Mouse (Mus musculus) ovary, postnatal 14 days (tissue): ENCODE results near the gene Cops3.

Experiments
- DNase-seq: peaks from one replicate; pipeline ENCODE4 v3.0.0; 2022; ENCODE audit warnings: low spot score

Cops3 gene

GRCm38 (mm10) chr11:59810480-59811158 is 29.0 kb downstream of the Cops3 start:
- DNase-seq: no peak

DNA sequence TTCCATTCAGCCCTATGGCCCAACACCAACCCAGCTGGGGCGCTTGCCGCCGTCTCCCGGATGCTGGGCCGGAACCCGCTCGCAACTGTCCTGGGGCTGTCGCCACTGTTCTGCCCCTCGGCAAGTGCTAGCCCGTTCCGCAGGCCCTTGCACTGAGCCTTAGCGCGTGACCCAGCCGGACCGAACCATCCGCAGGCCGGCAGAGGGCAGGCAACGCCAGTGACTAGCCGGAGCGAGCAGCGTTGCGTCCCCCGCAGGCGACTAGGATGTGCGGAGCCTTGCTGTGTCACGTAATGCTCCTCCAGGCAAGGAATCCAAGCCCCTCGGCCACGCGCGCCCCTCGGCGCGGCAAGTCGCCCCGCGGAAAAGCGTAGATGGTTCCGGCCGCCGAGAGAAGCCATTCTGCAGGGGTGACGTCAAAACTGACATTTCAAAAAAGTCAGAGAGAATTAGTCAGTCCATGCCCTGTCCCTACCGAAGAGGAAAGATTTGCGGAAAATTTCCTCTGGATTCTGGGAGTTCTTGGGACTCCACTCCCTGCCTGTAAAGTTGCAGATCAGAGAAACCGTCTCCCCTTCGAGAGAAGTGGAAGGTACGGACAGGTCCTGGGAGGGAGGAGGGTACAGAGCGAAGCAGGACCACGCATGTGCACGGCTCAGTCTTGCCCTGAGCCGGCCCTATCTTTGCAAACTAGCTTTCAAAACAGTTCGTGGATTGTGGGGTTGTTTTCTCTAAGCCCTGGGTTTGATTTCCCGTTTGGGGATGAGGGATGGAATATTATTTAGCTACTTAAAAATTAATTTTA is 29.8 kb downstream of the Cops3 start, which contains the start of gene Flcn:
TSS of gene Flcn (minus strand) at position 347 of the 805 bp plus-strand sequence.
- peak; percentile 75 for DNase-seq

DNA sequence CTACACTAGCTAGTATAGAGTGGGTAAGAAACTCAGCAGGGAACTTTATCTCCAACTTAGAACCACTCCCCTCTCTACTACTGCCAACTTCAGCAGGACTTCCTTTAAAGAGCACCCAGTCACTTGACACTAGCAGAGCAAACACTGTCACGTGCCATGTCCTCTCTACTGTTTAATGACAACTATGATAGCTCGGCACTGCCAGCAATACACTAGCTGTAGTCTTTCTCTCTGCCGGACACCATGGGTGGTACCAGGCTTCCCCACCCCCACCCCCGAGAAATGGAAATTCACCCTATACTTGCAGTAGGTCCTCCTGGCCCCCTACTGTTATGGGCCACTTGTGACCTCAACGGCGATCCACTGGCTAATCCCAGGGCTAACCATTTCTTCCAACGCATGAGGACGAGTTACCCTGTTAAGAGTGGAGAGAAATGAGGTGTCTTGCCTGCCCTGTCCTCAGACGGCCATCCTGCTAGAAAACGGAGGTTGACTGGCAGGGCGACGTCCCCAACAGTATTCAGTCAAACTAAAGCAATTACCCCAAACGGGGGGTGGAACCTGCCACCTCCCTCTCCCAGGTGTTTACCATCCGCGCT is 30.5 kb downstream of the Cops3 start:
- no peak for DNase-seq

GRCm38 (mm10) chr11:59808170-59808960 is 31.3 kb downstream of the Cops3 start:
- no peak for DNase-seq

DNA sequence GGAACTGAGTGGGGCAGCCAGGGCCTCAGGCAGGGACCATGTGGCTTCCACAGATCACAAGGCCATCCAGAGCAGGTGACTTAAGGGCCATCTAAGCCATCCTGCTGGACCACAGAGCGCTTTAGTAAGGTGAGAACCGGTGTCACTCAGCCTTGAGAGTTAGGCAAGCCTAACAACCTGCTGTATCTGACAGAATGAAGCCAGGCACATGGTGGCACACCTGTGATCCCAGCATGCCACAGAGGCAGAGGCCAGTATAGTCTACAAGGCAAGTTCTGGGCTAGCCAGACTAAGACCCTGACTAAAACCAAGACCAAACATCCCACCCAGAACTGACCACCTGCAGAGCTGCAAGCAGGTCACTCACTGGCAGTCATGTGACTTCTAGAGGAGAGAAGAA is 34.0 kb downstream of the Cops3 start:
- no peak for DNase-seq

DNA sequence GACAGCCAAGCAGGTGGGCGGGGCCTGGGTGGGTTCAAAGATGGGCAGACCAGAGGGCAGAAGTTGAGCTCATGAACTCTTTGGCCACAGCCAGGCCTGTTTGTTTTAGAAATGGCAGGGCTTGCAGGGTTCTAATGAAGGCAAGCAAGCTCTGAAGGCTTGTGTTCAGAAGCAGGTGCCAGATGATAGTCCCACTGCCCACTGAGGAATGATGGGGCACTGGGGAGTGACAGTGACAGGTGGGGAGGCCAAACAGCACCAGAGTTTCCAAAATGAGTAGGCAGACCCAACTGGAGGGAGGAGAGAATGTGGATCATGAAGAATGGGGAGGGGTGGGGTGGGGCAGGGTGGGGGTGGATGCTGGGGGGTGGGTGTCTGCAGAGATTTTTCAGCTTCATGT is 34.4 kb downstream of the Cops3 start:
- no peak for DNase-seq

GRCm38 (mm10) chr11:59804409-59805110 is 35.1 kb downstream of the Cops3 start:
- no peak for DNase-seq

- DNase-seq: no peak
These were observed 36.1 kb downstream of the Cops3 start for GRCm38 (mm10) chr11:59803516-59803915.

GRCm38 (mm10) chr11:59801881-59802280 is 37.8 kb downstream of the Cops3 start:
- no peak for DNase-seq

DNA sequence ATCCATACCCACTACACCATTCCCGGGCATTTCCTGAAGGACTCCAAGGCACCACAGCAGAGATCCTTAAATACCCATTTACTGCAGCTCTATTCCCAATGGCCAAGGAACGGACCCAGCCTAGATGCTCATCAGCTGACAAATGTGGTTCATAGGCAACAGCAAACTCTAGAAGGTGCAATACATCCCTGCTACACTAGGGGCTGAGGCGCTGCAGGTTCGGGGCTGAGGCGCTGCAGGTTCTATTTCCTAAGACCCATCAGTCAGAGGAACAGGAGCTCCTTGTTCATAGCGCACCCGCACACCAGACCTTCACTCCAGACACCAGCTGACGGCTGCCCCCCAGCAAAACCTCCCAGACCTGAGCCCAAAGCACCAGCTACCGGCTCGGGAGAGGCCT is 39.2 kb downstream of the Cops3 start:
- DNase-seq: no peak

GRCm38 (mm10) chr11:59793390-59793789 is 46.2 kb downstream of the Cops3 start:
- DNase-seq: no peak

DNA sequence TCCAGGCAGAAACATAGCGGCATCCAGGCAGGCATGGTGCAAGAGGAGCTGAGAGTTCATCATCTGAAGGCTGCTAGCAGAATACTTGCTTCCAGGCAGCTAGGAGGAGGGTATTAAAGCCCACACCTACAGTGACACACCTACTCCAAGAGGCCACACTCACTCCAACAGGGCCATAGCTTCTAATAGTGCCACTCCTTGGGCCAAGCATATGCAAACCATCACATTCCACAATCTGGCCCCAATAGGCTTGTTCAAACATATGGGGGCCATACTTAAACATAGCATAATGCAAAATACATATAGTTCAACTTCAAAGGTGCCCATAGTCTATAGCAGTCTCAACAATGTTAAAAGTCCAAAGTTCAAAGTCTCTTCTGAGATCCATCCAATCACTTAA is 50.3 kb downstream of the Cops3 start:
- DNase-seq: no peak

GRCm38 (mm10) chr11:59787199-59787781 is 52.3 kb downstream of the Cops3 start, which contains the start of gene Pld6:
TSS of gene Pld6 (minus strand) at chr11:59787645.
- peak; percentile 39 for DNase-seq

GRCm38 (mm10) chr11:59786444-59787198 is 53.0 kb downstream of the Cops3 start:
- DNase-seq: no peak

DNA sequence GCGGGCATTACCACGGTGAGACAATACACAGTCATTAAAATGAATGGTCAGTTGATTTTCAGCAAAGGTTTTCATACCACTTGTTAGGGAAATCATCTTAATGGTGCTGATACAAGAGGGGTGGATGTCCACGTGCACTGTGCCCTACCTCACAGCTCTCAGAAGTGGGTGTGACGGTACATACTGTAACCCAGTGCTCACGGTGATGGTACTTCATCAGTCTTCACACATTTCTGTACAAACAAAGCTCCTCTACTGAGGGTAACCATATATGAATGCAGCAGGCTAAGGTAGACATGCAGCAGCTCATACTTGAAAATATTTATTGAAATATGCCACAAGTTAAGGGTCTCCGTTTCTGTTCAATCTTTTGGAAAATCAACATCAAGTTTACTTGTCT is 56.0 kb downstream of the Cops3 start:
- no peak for DNase-seq

GRCm38 (mm10) chr11:59782091-59782590 is 57.5 kb downstream of the Cops3 start:
- DNase-seq: no peak

DNA sequence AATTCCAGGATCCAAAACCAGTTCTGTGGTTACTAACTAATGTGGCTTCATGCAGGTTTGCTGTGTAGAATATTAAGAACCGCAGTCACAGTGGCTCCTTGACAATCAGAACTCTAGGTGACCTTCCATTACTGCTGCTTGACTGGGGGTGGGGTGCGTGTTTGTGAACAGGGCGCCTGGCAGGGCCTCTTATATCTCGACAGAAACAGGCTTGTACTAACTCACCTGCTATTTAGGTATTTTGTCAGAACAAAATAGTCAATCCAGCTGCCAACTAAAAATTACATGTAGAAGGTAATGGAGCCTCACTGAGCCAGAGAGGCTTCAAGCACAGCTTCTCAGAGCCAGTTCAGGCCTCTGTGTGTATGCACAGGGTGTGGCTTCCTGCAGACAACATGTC is 59.4 kb downstream of the Cops3 start:
- DNase-seq: no peak

- no peak for DNase-seq
These were observed 60.2 kb downstream of the Cops3 start for GRCm38 (mm10) chr11:59779406-59779805.

DNA sequence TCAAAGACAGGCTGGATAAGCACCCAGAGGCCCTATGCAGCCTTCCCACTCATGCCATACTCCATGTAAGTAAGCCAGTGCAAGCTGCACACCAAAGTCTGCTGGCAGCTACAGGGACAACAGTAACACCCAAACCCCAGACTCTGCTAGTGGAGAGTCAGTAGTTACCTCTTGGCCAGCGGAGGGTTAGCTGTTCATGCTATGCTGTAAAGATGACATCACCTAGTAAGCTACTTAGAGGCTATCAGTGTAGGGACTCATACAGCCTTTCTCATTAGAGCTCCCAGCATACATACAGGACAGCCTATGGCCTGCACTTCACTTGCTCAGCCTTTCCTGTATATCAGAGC is 60.8 kb downstream of the Cops3 start:
- DNase-seq: no peak

- DNase-seq: peak; percentile 74
These were observed 61.3 kb downstream of the Cops3 start for GRCm38 (mm10) chr11:59778181-59778873.
